In genomic region chr1:171262594-171263130, GRCm38 (mm10) we compare ENCODE assay signal across 8 mouse cellular contexts. TPM values are rescaled to one million over a fixed set of nuclear protein-coding genes. Genes with fewer than 3 reads are reported as not detected.
DNase-seq lines count a peak whose midpoint lies in the region; ATAC-seq and TF ChIP-seq lines count a peak whose summit lies in the region.

No protein-coding gene starts in this region.

- no peaks in the 10 kb centered on the region for H3K36me3 ChIP-seq in hindbrain, postnatal 0 days (ENCODE audit: insufficient read depth, low read length)
- no peaks in the 10 kb centered on the region for H3K36me3 ChIP-seq in megakaryocyte, embryonic 14.5 days (replicated peaks; ENCODE audit: low read length)
- no peaks in the 10 kb centered on the region for H3K36me3 ChIP-seq in small intestine, adult 2 months (ENCODE audit: control insufficient read depth, insufficient read depth, low read length)

- no peaks in the 10 kb centered on the region for H3K27me3 ChIP-seq in hindbrain, postnatal 0 days (ENCODE audit: insufficient read depth, low read length)
- peaks cover 48% of the 10 kb centered on the region for H3K27me3 ChIP-seq in megakaryocyte, embryonic 14.5 days (replicated peaks)
- H3K27me3 ChIP-seq in small intestine, adult 2 months (ENCODE audit: control insufficient read depth, insufficient read depth, low read length), result no peaks in the 10 kb centered on the region

- peak overlapping the region; percentile 41 for H3K9ac ChIP-seq in hindbrain, postnatal 0 days (replicated peaks; ENCODE audit: low read length)

- H3K9me3 ChIP-seq in hindbrain, postnatal 0 days (ENCODE audit: low read length), result no peaks in the 10 kb centered on the region
- no peaks in the 10 kb centered on the region for H3K9me3 ChIP-seq in megakaryocyte, embryonic 14.5 days

- peak overlapping the region; percentile 61 for H3K4me2 ChIP-seq in hindbrain, postnatal 0 days (ENCODE audit: low read depth, low read length)

- under 1% methylated on average over 8 of the region's 8 CpGs for WGBS in hindbrain, postnatal 0 days
- 9% methylated on average over 8 of the region's 8 CpGs for WGBS in small intestine, adult 2 months

- peak; percentile 82 for ATAC-seq in hindbrain, postnatal 0 days

- H3K4me1 ChIP-seq in hindbrain, postnatal 0 days (ENCODE audit: insufficient read depth, low read length), result peaks cover 6% of the 10 kb centered on the region; the same call in 1 of the 2 replicates
- peaks cover 44% of the 10 kb centered on the region for H3K4me1 ChIP-seq in megakaryocyte, embryonic 14.5 days
- peaks cover 10% of the 10 kb centered on the region; the same call in 1 of the 2 replicates for H3K4me1 ChIP-seq in small intestine, adult 2 months (ENCODE audit: control insufficient read depth, insufficient read depth, insufficient read length, low read length)

- TF ChIP-seq CTCF in hindbrain, postnatal 0 days (IDR thresholded peaks at IDR 0.05; ENCODE audit: low read depth), result no peak
- TF ChIP-seq CTCF in small intestine, adult 2 months (IDR thresholded peaks at IDR 0.05; ENCODE audit: extremely low read depth, insufficient read length, insufficient replicate concordance, low read depth, low read length), result no peak

- peak overlapping the region; percentile 30 for H3K4me3 ChIP-seq in hindbrain, postnatal 0 days (ENCODE audit: low read length)
- peak overlapping the region; percentile 40 for H3K4me3 ChIP-seq in megakaryocyte, embryonic 14.5 days (replicated peaks)
- no peak overlapping the region for H3K4me3 ChIP-seq in small intestine, adult 2 months (ENCODE audit: low read depth, low read length)

- DNase-seq in adrenal gland, adult (ENCODE audit: inconsistent age in 2 of 2, low spot score in 1 of 2), result peak; percentile 72 to 88
- no peak for DNase-seq in adrenal gland, postnatal 4 days (ENCODE audit: low spot score in 2 of 2)
- DNase-seq in cerebellum, postnatal 25 days, result peak; percentile 55 to 61
- DNase-seq in gastrocnemius, postnatal 10 days, result peak; percentile 58
- DNase-seq in hindbrain, postnatal 0 days (ENCODE audit: low spot score), result peak; percentile 85
- DNase-seq in left cerebral cortex, adult 9 months (ENCODE audit: low spot score in 2 of 2), result peak; percentile 78 to 89

- no peak for TF ChIP-seq POLR2A in small intestine, adult 2 months (IDR thresholded peaks at IDR 0.05; ENCODE audit: low read depth, low read length)

- H3K27ac ChIP-seq in hindbrain, postnatal 0 days, result peak overlapping the region; percentile 82
- H3K27ac ChIP-seq in small intestine, adult 2 months (ENCODE audit: insufficient read depth, low read depth, low read length), result peak overlapping the region; percentile 56

RNA-seq across cellular contexts. Expression of gene B4galt3, which starts 7.5 kb away (rescaled TPM):
- 10 to 100 TPM; 48.4 to 56.3 TPM for total RNA-seq in adrenal gland, postnatal 4 days (2021)
- total RNA-seq in gastrocnemius, postnatal 10 days (2021), result 10 to 100 TPM; 11.0 to 17.6 TPM
- total RNA-seq in hindbrain, postnatal 0 days (2014; rRNA removed), result 80.5 and 101 TPM in 2 replicates
- 88.8 and 91.9 TPM in 2 replicates for polyA plus RNA-seq in hindbrain, postnatal 0 days (2015; fragmentation: Nextera tagmentation; extraction: Ambion mirVana)
- polyA plus RNA-seq in megakaryocyte, embryonic 14.5 days (2012; ENCODE audit: insufficient read depth, low replicate concordance), result 20.5 and 20.6 TPM in 2 replicates
- 38.5 and 78.5 TPM in 2 replicates for polyA plus RNA-seq in small intestine, adult 2 months (2012; rRNA removed)

RNA-seq across cellular contexts. Expression of gene Ndufs2, which starts 11.5 kb away (rescaled TPM):
- total RNA-seq in adrenal gland, postnatal 4 days (2021), result 100 to 1,000 TPM; 446 to 477 TPM
- 100 to 1,000 TPM; 468 to 578 TPM for total RNA-seq in gastrocnemius, postnatal 10 days (2021)
- total RNA-seq in hindbrain, postnatal 0 days (2014; rRNA removed), result 234 and 269 TPM in 2 replicates
- polyA plus RNA-seq in hindbrain, postnatal 0 days (2015; fragmentation: Nextera tagmentation; extraction: Ambion mirVana), result 279 and 286 TPM in 2 replicates
- polyA plus RNA-seq in megakaryocyte, embryonic 14.5 days (2012; ENCODE audit: insufficient read depth, low replicate concordance), result 24.9 and 49.7 TPM in 2 replicates
- 79.8 and 116 TPM in 2 replicates for polyA plus RNA-seq in small intestine, adult 2 months (2012; rRNA removed)

RNA-seq across cellular contexts. Expression of gene Adamts4, which starts 12.4 kb away (rescaled TPM):
- total RNA-seq in adrenal gland, postnatal 4 days (2021), result 1 to 10 TPM; 4.3 to 4.5 TPM
- 1 to 10 TPM; 3.9 to 8.0 TPM for total RNA-seq in gastrocnemius, postnatal 10 days (2021)
- 7.4 and 8.9 TPM in 2 replicates for total RNA-seq in hindbrain, postnatal 0 days (2014; rRNA removed)
- 4.4 and 5.1 TPM in 2 replicates for polyA plus RNA-seq in hindbrain, postnatal 0 days (2015; fragmentation: Nextera tagmentation; extraction: Ambion mirVana)
- 0.50 TPM in 1 of 2 replicates, not detected in the other for polyA plus RNA-seq in megakaryocyte, embryonic 14.5 days (2012; ENCODE audit: insufficient read depth, low replicate concordance)
- 1.5 and 2.6 TPM in 2 replicates for polyA plus RNA-seq in small intestine, adult 2 months (2012; rRNA removed)

RNA-seq across cellular contexts. Expression of gene Ppox, which starts 18.3 kb away (rescaled TPM):
- total RNA-seq in adrenal gland, postnatal 4 days (2021), result 10 to 100 TPM; 55.8 to 57.1 TPM
- 10 to 100 TPM; 11.6 to 15.1 TPM for total RNA-seq in gastrocnemius, postnatal 10 days (2021)
- 35.0 and 44.3 TPM in 2 replicates for total RNA-seq in hindbrain, postnatal 0 days (2014; rRNA removed)
- 32.4 and 34.3 TPM in 2 replicates for polyA plus RNA-seq in hindbrain, postnatal 0 days (2015; fragmentation: Nextera tagmentation; extraction: Ambion mirVana)
- 17.0 and 28.8 TPM in 2 replicates for polyA plus RNA-seq in megakaryocyte, embryonic 14.5 days (2012; ENCODE audit: insufficient read depth, low replicate concordance)
- 15.4 and 23.4 TPM in 2 replicates for polyA plus RNA-seq in small intestine, adult 2 months (2012; rRNA removed)

RNA-seq across cellular contexts. Expression of gene Usp21, which starts 25.1 kb away (rescaled TPM):
- total RNA-seq in adrenal gland, postnatal 4 days (2021), result 10 to 100 TPM; 51.4 to 56.0 TPM
- 10 to 100 TPM; 15.3 to 19.7 TPM for total RNA-seq in gastrocnemius, postnatal 10 days (2021)
- 48.6 and 58.7 TPM in 2 replicates for total RNA-seq in hindbrain, postnatal 0 days (2014; rRNA removed)
- polyA plus RNA-seq in hindbrain, postnatal 0 days (2015; fragmentation: Nextera tagmentation; extraction: Ambion mirVana), result 71.7 and 73.3 TPM in 2 replicates
- 33.2 and 67.7 TPM in 2 replicates for polyA plus RNA-seq in megakaryocyte, embryonic 14.5 days (2012; ENCODE audit: insufficient read depth, low replicate concordance)
- 18.3 and 30.2 TPM in 2 replicates for polyA plus RNA-seq in small intestine, adult 2 months (2012; rRNA removed)

Comparison
In these comparisons a context has a peak if more than half of its experiments do, and no peak if none do; other contexts are left out.
1. DNase-seq: peak in adrenal gland, adult (2 of 2), cerebellum, postnatal 25 days (2 of 2), gastrocnemius, postnatal 10 days (single experiment), hindbrain, postnatal 0 days (single experiment) and left cerebral cortex, adult 9 months (2 of 2); none in adrenal gland, postnatal 4 days (0 of 2).